Mouse (Mus musculus): ENCODE data around the gene Ctcfl. TPM values are rescaled to one million over a fixed set of nuclear protein-coding genes. Genes with fewer than 3 reads are reported as not detected.
"Not testable (repeated sequence)": the region's sequence is repeated elsewhere in the genome, so short reads cannot be mapped to it uniquely, and the experiment has no call there.

Ctcfl gene
- polyA plus RNA-seq, 1 experiment from 2014 or later, result 0.09 TPM

- Histone ChIP-seq H3K36me3 (no peaks in the 10 kb centered on the region), H3K4me3 (no peak overlapping the region), H3K9ac (no peak overlapping the region), H3K4me2 (no peak overlapping the region), H3K4me1 (no peaks in the 10 kb centered on the region), H3K27ac (no peak overlapping the region), H3K9me3 (no peaks in the 10 kb centered on the region), H3K27me3 (no peaks in the 10 kb centered on the region)
- no peak for ATAC-seq (ENCODE audit: insufficient number of reproducible peaks, low FRiP score, low TSS enrichment, low read depth)
- 71% methylated on average over 9 of the region's 9 CpGs for WGBS
These were observed 15.4 kb upstream of the Ctcfl start for GRCm38 (mm10) chr2:173134695-173135094.

GRCm38 (mm10) chr2:173132794-173133300 is 13.5 kb upstream of the Ctcfl start:
- no peak overlapping the region for H3K4me3 ChIP-seq
- 81% methylated on average over 8 of the region's 8 CpGs for WGBS

GRCm38 (mm10) chr2:173132262-173132661 is 12.9 kb upstream of the Ctcfl start:
- Histone ChIP-seq H3K27ac (no peak overlapping the region), H3K4me3 (no peak overlapping the region), H3K4me2 (no peak overlapping the region), H3K9ac (no peak overlapping the region), H3K36me3 (no peaks in the 10 kb centered on the region), H3K4me1 (no peaks in the 10 kb centered on the region), H3K27me3 (no peaks in the 10 kb centered on the region), H3K9me3 (no peaks in the 10 kb centered on the region)
- 84% methylated on average over 13 of the region's 13 CpGs for WGBS
- ATAC-seq (ENCODE audit: insufficient number of reproducible peaks, low FRiP score, low TSS enrichment, low read depth), result no peak

More at GRCm38 (mm10) chr2:173132794-173133300, 13.5 kb upstream of the Ctcfl start:
- no peaks in the 10 kb centered on the region for H3K9me3 ChIP-seq
- no peak overlapping the region for H3K4me2 ChIP-seq
- no peaks in the 10 kb centered on the region for H3K27me3 ChIP-seq
- no peak for ATAC-seq (ENCODE audit: insufficient number of reproducible peaks, low FRiP score, low TSS enrichment, low read depth)
- H3K9ac ChIP-seq, result no peak overlapping the region
- H3K27ac ChIP-seq, result no peak overlapping the region
- H3K36me3 ChIP-seq, result no peaks in the 10 kb centered on the region
- H3K4me1 ChIP-seq, result no peaks in the 10 kb centered on the region

GRCm38 (mm10) chr2:173129111-173129510 is 9.8 kb upstream of the Ctcfl start:
- no peaks in the 10 kb centered on the region for H3K27me3 ChIP-seq
- H3K9me3 ChIP-seq, result no peaks in the 10 kb centered on the region
- no peak for ATAC-seq (ENCODE audit: insufficient number of reproducible peaks, low FRiP score, low TSS enrichment, low read depth)
- 62% methylated on average over 2 of the region's 2 CpGs for WGBS
- H3K9ac ChIP-seq, result no peak overlapping the region
- H3K36me3 ChIP-seq, result no peaks in the 10 kb centered on the region
- no peak overlapping the region for H3K4me2 ChIP-seq
- H3K4me1 ChIP-seq, result no peaks in the 10 kb centered on the region
- no peak overlapping the region for H3K27ac ChIP-seq
- no peak overlapping the region for H3K4me3 ChIP-seq

- WGBS, result 66% methylated on average over 4 of the region's 4 CpGs
These were observed 7.1 kb upstream of the Ctcfl start for GRCm38 (mm10) chr2:173126386-173126785.

GRCm38 (mm10) chr2:173124022-173124735 is 4.9 kb upstream of the Ctcfl start:
- Histone ChIP-seq H3K9ac (no peak overlapping the region), H3K27me3 (no peaks in the 10 kb centered on the region), H3K4me2 (no peak overlapping the region), H3K4me3 (no peak overlapping the region), H3K9me3 (no peaks in the 10 kb centered on the region), H3K36me3 (no peaks in the 10 kb centered on the region), H3K27ac (no peak overlapping the region), H3K4me1 (no peaks in the 10 kb centered on the region)
- ATAC-seq (ENCODE audit: insufficient number of reproducible peaks, low FRiP score, low TSS enrichment, low read depth), result no peak
- 86% methylated on average over 7 of the region's 7 CpGs for WGBS

More at GRCm38 (mm10) chr2:173126386-173126785, 7.1 kb upstream of the Ctcfl start:
- Histone ChIP-seq H3K4me1 (no peaks in the 10 kb centered on the region), H3K4me3 (no peak overlapping the region), H3K36me3 (no peaks in the 10 kb centered on the region), H3K9ac (no peak overlapping the region), H3K27me3 (no peaks in the 10 kb centered on the region), H3K9me3 (no peaks in the 10 kb centered on the region), H3K4me2 (no peak overlapping the region), H3K27ac (no peak overlapping the region)
- no peak for ATAC-seq (ENCODE audit: insufficient number of reproducible peaks, low FRiP score, low TSS enrichment, low read depth)

- not testable (repeated sequence) for H3K9ac ChIP-seq; ATAC-seq (ENCODE audit: insufficient number of reproducible peaks, low FRiP score, low TSS enrichment, low read depth); H3K4me3 ChIP-seq; H3K4me1 ChIP-seq; H3K9me3 ChIP-seq; H3K27ac ChIP-seq; H3K4me2 ChIP-seq; H3K27me3 ChIP-seq; H3K36me3 ChIP-seq
- 73% methylated on average over 4 of the region's 4 CpGs for WGBS
These were observed 792 bp upstream of the Ctcfl start for GRCm38 (mm10) chr2:173120117-173120516.

GRCm38 (mm10) chr2:173113796-173114195 is 5.5 kb downstream of the Ctcfl start:
- H3K36me3 ChIP-seq; ATAC-seq (ENCODE audit: insufficient number of reproducible peaks, low FRiP score, low TSS enrichment, low read depth); H3K27me3 ChIP-seq; H3K9me3 ChIP-seq; H3K27ac ChIP-seq; H3K4me3 ChIP-seq; H3K4me1 ChIP-seq; H3K4me2 ChIP-seq; H3K9ac ChIP-seq: not testable (repeated sequence)
- 63% methylated on average over 3 of the region's 3 CpGs for WGBS

- WGBS, result 87% methylated on average over 9 of the region's 9 CpGs
- Histone ChIP-seq H3K4me2 (no peak overlapping the region), H3K36me3 (no peaks in the 10 kb centered on the region), H3K27me3 (peaks cover 8% of the 10 kb centered on the region), H3K9ac (no peak overlapping the region), H3K9me3 (no peaks in the 10 kb centered on the region), H3K27ac (no peak overlapping the region), H3K4me1 (no peaks in the 10 kb centered on the region), H3K4me3 (no peak overlapping the region)
- ATAC-seq (ENCODE audit: insufficient number of reproducible peaks, low FRiP score, low TSS enrichment, low read depth), result no peak
These were observed 8.8 kb downstream of the Ctcfl start for GRCm38 (mm10) chr2:173110571-173110970.

GRCm38 (mm10) chr2:173109510-173109909 is 9.8 kb downstream of the Ctcfl start:
- no peaks in the 10 kb centered on the region for H3K9me3 ChIP-seq
- H3K4me2 ChIP-seq, result no peak overlapping the region
- no peaks in the 10 kb centered on the region for H3K36me3 ChIP-seq
- no peak overlapping the region for H3K4me3 ChIP-seq
- peaks cover 12% of the 10 kb centered on the region for H3K27me3 ChIP-seq
- ATAC-seq (ENCODE audit: insufficient number of reproducible peaks, low FRiP score, low TSS enrichment, low read depth), result no peak
- H3K9ac ChIP-seq, result no peak overlapping the region
- 91% methylated on average over 7 of the region's 7 CpGs for WGBS
- no peak overlapping the region for H3K27ac ChIP-seq
- no peaks in the 10 kb centered on the region for H3K4me1 ChIP-seq

GRCm38 (mm10) chr2:173108509-173109190 is 10.7 kb downstream of the Ctcfl start:
- Histone ChIP-seq H3K27me3 (peaks cover 12% of the 10 kb centered on the region), H3K4me3 (no peak overlapping the region), H3K27ac (no peak overlapping the region), H3K4me2 (no peak overlapping the region), H3K4me1 (no peaks in the 10 kb centered on the region), H3K36me3 (no peaks in the 10 kb centered on the region), H3K9ac (no peak overlapping the region), H3K9me3 (no peaks in the 10 kb centered on the region)
- WGBS, result 49% methylated on average over 6 of the region's 6 CpGs
- no peak for ATAC-seq (ENCODE audit: insufficient number of reproducible peaks, low FRiP score, low TSS enrichment, low read depth)

Measured in limb, embryonic 15.5 days (tissue).